Mouse (Mus musculus) C2C12 (cell line): ENCODE measurements around the gene Gtf2h1.
"Not testable (repeated sequence)": the region's sequence is repeated elsewhere in the genome, so short reads cannot be mapped to it uniquely, and the experiment has no call there.

Experiments
- CTCF ChIP-seq: IDR thresholded peaks from one replicate; pipeline ENCODE4 v1.5.1; 2011; ENCODE audit not compliant: control insufficient read depth, insufficient read depth, insufficient read length
- USF1 ChIP-seq: IDR thresholded peaks from one replicate; pipeline ENCODE4 v1.6.1; 2011; ENCODE audit warnings: low read depth, mild to moderate bottlenecking, control low read depth, moderate library complexity

DNA sequence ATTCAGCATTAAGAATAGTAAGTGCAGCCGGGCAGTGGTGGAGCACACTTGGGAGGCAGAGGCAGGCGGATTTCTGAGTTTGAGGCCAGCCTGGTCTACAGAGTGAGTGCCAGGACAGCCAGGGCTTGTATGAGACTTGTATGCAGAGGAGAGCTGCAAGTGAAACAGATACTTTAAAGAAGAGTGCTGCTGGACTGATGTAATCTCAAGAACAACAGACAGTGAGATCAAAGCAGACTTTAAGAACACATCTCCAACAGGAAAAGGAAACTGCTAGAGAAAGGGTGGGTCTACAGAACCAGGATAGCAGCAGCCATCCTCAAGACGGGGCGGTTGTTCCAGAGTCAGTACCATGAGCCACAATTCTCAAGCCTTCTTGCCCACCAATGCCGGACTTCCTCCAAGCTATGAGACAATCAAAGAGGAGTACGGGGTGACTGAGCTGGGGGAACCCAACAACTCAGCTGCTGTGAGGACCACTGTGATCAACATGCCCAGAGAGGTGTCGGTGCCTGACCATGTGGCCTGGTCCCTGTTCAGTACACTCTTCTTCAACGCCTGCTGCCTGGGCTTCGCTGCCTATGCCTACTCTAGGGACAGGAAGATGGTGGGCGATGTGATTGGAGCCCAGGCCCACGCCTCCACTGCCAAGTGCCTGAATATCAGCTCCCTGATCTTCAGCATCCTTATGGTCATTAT is 36.4 kb downstream of the Gtf2h1 start:
- TF ChIP-seq CTCF, USF1: not testable (repeated sequence)
